Mouse (Mus musculus): Measurements from ENCODE around the gene Olfr70.

DNA sequence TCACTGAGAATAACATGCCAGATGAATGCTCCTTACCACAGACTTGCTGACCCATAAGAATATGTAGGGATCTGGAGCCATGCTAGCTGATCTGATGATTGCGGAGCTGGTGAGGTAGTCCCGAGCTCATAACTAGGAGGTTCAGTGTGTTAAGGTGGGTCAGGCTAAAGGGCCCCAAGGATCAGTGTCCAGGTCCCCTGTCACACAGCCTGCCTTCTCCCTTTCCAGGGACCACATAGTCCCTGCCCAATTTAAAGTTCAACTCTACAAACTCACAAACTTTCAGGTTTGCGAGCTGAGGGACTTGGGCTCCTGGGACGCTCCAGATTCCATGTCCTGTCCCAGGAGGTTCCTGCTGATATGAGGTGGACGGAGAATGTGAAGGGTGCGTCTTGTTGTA is at the start of gene Olfr70:
- TF ChIP-seq POLR2A (IDR thresholded peaks at IDR 0.05; ENCODE audit: low read depth, low read length) = no peak
- TF ChIP-seq CTCF (IDR thresholded peaks at IDR 0.05; ENCODE audit: borderline replicate concordance, insufficient read depth, low read length) = no peak
